Mouse (Mus musculus) CH12.LX (cell line): ENCODE data around the gene Dclk2. TPM values are rescaled to one million over a fixed set of nuclear protein-coding genes. Genes with fewer than 3 reads are reported as not detected.

Source experiments
- DNase-seq: peaks from one replicate; pipeline ENCODE4 v3.0.0-alpha.2; 2013; ENCODE audit errors: extremely low read depth
- H3K27ac ChIP-seq: 2 replicates; pipeline ENCODE4 v1.5.1; 2012; ENCODE audit warnings: low read depth, mild to moderate bottlenecking, control low read depth, moderate library complexity; ENCODE audit not compliant: insufficient read depth
- H3K27me3 ChIP-seq: replicated peaks from 2 replicates; pipeline ENCODE3; 2012; ENCODE audit warnings: inconsistent platforms
- H3K36me3 ChIP-seq, 2 experiments: replicated peaks in 1 of 2; 2 replicates each; pipeline versions ENCODE3 to v1.6.1; 2012; ENCODE audit warnings: inconsistent platforms in 1 of 2, low read length in 1 of 2, mild to moderate bottlenecking in 1 of 2, mixed read lengths in 1 of 2, moderate library complexity in 1 of 2; ENCODE audit not compliant: control insufficient read depth in 1 of 2, insufficient read depth in 1 of 2
- H3K4me1 ChIP-seq, 2 experiments: 2 replicates each; pipeline ENCODE4 v1.6.1; 2012; ENCODE audit warnings: inconsistent platforms in 1 of 2, moderate library complexity in 1 of 2; ENCODE audit not compliant: insufficient read depth in 2 of 2, control insufficient read depth in 1 of 2
- H3K4me2 ChIP-seq: 2 replicates; pipeline ENCODE4 v1.6.1; 2012; ENCODE audit warnings: low read depth, mild to moderate bottlenecking, control low read depth; ENCODE audit not compliant: poor library complexity, insufficient read depth, severe bottlenecking
- H3K4me3 ChIP-seq, 3 experiments: fragments of 150-350 bp in 1 of 3; sonication (generic) in 1 of 3; replicated peaks in 1 of 3; 2 replicates each; pipeline versions ENCODE3 to v1.5.1; 2011 to 2012; ENCODE audit warnings: low read depth in 2 of 3, low read length in 2 of 3, mild to moderate bottlenecking in 2 of 3, moderate library complexity in 2 of 3, control low read depth in 1 of 3, improper control_type of control experiment in 1 of 3, inconsistent platforms in 1 of 3, mixed read lengths in 1 of 3; ENCODE audit not compliant: poor library complexity in 1 of 3
- H3K79me2 ChIP-seq: replicated peaks from 2 replicates; pipeline ENCODE4 v1.6.1; 2012; ENCODE audit warnings: mild to moderate bottlenecking, moderate library complexity; ENCODE audit not compliant: control insufficient read depth, poor library complexity, insufficient read depth, severe bottlenecking; ENCODE audit errors: extremely low read depth
- H3K9ac ChIP-seq: 2 replicates; pipeline ENCODE4 v1.6.1; 2012; ENCODE audit warnings: low read depth, mild to moderate bottlenecking, control low read depth, moderate library complexity; ENCODE audit not compliant: insufficient read depth
- H3K9me3 ChIP-seq: replicated peaks from 2 replicates; pipeline ENCODE3; 2012; ENCODE audit warnings: low read length, inconsistent platforms, mixed read lengths
- BHLHE40 ChIP-seq: IDR thresholded peaks from 2 replicates; pipeline ENCODE4 v1.6.1; 2011; ENCODE audit warnings: mild to moderate bottlenecking, low read depth, low read length, improper control_type of control experiment
- CHD2 ChIP-seq: IDR thresholded peaks from 2 replicates; pipeline ENCODE4 v1.6.1; 2011; ENCODE audit warnings: low read length, improper control_type of control experiment
- CTCF ChIP-seq, 2 experiments: IDR thresholded peaks in 1 of 2; conservative IDR thresholded peaks in 1 of 2; 2 replicates each; pipeline ENCODE4 v1.5.1; 2011 to 2012; ENCODE audit warnings: low read depth in 2 of 2, low read length in 2 of 2, improper control_type of control experiment in 1 of 2, inconsistent platforms in 1 of 2, mild to moderate bottlenecking in 1 of 2, moderate library complexity in 1 of 2
- E2F4 ChIP-seq: IDR thresholded peaks from 2 replicates; pipeline ENCODE4 v1.6.1; 2011; ENCODE audit warnings: low read depth, low read length, improper control_type of control experiment; ENCODE audit not compliant: insufficient replicate concordance
- ELF1 ChIP-seq: IDR thresholded peaks from 2 replicates; pipeline ENCODE4 v1.6.1; 2014; ENCODE audit warnings: low read depth, mild to moderate bottlenecking, inconsistent platforms, low read length, improper control_type of control experiment
- ETS1 ChIP-seq: conservative IDR thresholded peaks from 2 replicates; pipeline ENCODE4 v1.6.1; 2012; ENCODE audit warnings: low read depth, mild to moderate bottlenecking, inconsistent platforms, low read length, improper control_type of control experiment, moderate library complexity
- GABPA ChIP-seq: IDR thresholded peaks from 2 replicates; pipeline ENCODE4 v1.6.1; 2012; ENCODE audit warnings: low read depth, low read length, improper control_type of control experiment, inconsistent platforms; ENCODE audit not compliant: insufficient replicate concordance
- HCFC1 ChIP-seq: IDR thresholded peaks from 2 replicates; pipeline ENCODE4 v1.6.1; 2012; ENCODE audit warnings: low read depth, mild to moderate bottlenecking, inconsistent platforms, low read length, improper control_type of control experiment
- IRF4 ChIP-seq: IDR thresholded peaks from 2 replicates; pipeline ENCODE4 v1.6.1; 2014; ENCODE audit warnings: low read depth, mild to moderate bottlenecking, inconsistent platforms, low read length, improper control_type of control experiment
- JUN ChIP-seq: IDR thresholded peaks from 2 replicates; pipeline ENCODE4 v1.6.1; 2011; ENCODE audit warnings: low read depth, mild to moderate bottlenecking, low read length, improper control_type of control experiment, moderate library complexity; ENCODE audit not compliant: insufficient read depth
- KAT2A ChIP-seq: IDR thresholded peaks from 2 replicates; pipeline ENCODE4 v1.6.1; 2012; ENCODE audit warnings: low read length, improper control_type of control experiment, inconsistent platforms; ENCODE audit not compliant: insufficient replicate concordance
- MEF2A ChIP-seq: IDR thresholded peaks from 2 replicates; pipeline ENCODE4 v1.6.1; 2014; ENCODE audit warnings: low read depth, mild to moderate bottlenecking, inconsistent platforms, low read length, improper control_type of control experiment, borderline replicate concordance
- MYC ChIP-seq: IDR thresholded peaks from 2 replicates; pipeline ENCODE4 v1.6.1; 2011; ENCODE audit warnings: low read depth, mild to moderate bottlenecking, improper control_type of control experiment, low read length
- NELFE ChIP-seq: IDR thresholded peaks from 2 replicates; pipeline ENCODE4 v1.6.1; 2011; ENCODE audit warnings: low read depth, low read length, improper control_type of control experiment
- PAX5 ChIP-seq: IDR thresholded peaks from 2 replicates; pipeline ENCODE4 v1.6.1; 2012; ENCODE audit warnings: low read length, inconsistent platforms, mixed read lengths
- POLR2A ChIP-seq: IDR thresholded peaks from 2 replicates; pipeline ENCODE4 v1.6.1; 2011; ENCODE audit warnings: low read depth, mild to moderate bottlenecking, improper control_type of control experiment, low read length
- POLR2AphosphoS2 ChIP-seq: IDR thresholded peaks from 2 replicates; pipeline ENCODE4 v1.6.1; 2011; ENCODE audit warnings: low read depth, low read length, improper control_type of control experiment
- RAD21 ChIP-seq: IDR thresholded peaks from 2 replicates; pipeline ENCODE4 v1.6.1; 2011; ENCODE audit warnings: low read depth, mild to moderate bottlenecking, low read length, improper control_type of control experiment, moderate library complexity
- RCOR1 ChIP-seq: conservative IDR thresholded peaks from 2 replicates; pipeline ENCODE4 v1.6.1; 2012; ENCODE audit warnings: low read depth, mild to moderate bottlenecking, inconsistent platforms, low read length, improper control_type of control experiment
- SIN3A ChIP-seq: IDR thresholded peaks from 2 replicates; pipeline ENCODE4 v1.6.1; 2012; ENCODE audit warnings: low read length, improper control_type of control experiment, inconsistent platforms
- SMC3 ChIP-seq: IDR thresholded peaks from 2 replicates; pipeline ENCODE4 v1.6.1; 2011; ENCODE audit warnings: low read depth, low read length, improper control_type of control experiment
- ZKSCAN1 ChIP-seq: IDR thresholded peaks from 2 replicates; pipeline ENCODE4 v1.6.1; 2012; ENCODE audit warnings: low read depth, inconsistent platforms, low read length, improper control_type of control experiment, borderline replicate concordance
- ZMIZ1 ChIP-seq: IDR thresholded peaks from 2 replicates; pipeline ENCODE4 v1.6.1; 2012; ENCODE audit warnings: low read depth, mild to moderate bottlenecking, inconsistent platforms, low read length, improper control_type of control experiment
- dilution Hi-C: fragments of 300-500 bp; cut with MboI; formaldehyde crosslinking; loops from 2 replicates; pipeline ENCODE4 v1.14.3; 2020; ENCODE audit warnings: low sequenced_read_pairs; ENCODE audit not compliant: extremely low pct_unique_long_range_greater_than_20kb, extremely low pct_ligation_motif_present
- in situ Hi-C: fragments of 300-500 bp; cut with MboI; formaldehyde crosslinking; loops from 3 replicates; pipeline ENCODE4 v1.14.3; 2019; ENCODE audit warnings: low sequenced_read_pairs, low pct_ligation_motif_present, low pct_unique_long_range_greater_than_20kb, mixed read lengths
- polyA plus RNA-seq: library from polyadenylated mRNA; unstranded; fragments of >175 nt; gene quantifications from 2 replicates; pipeline ENCODE4 v1.2.1, GENCODE M21; 2012; ENCODE audit warnings: low read depth; ENCODE audit not compliant: insufficient read length
- total RNA-seq, 2 experiments: library from RNA; depleted of rRNA; stranded (reverse); fragments of 300-350 nt in 1 of 2; fragments of >200 nt in 1 of 2; gene quantifications; 2 replicates each; pipeline ENCODE4 v1.2.3; 2012 to 2014

The Dclk2 gene
- total and polyA plus RNA-seq, 3 experiments, result 0.93 to 2.0 (median 1.0) TPM

GRCm38 (mm10) chr3:86820344-86820743, 100.3 kb downstream of the Dclk2 start:
- dilution Hi-C loops, result no loop called here
- H3K9me3 ChIP-seq, result no peaks in the 10 kb centered on the region
- no peak overlapping the region for H3K27ac ChIP-seq
- no peak overlapping the region for H3K4me2 ChIP-seq
- no peak for DNase-seq
- H3K4me3 ChIP-seq, result no peak overlapping the region
- no peak for TF ChIP-seq POLR2AphosphoS2
- TF ChIP-seq BHLHE40, result no peak
- no peak for TF ChIP-seq ZKSCAN1
- no peak for TF ChIP-seq CTCF (conservative IDR thresholded peaks at IDR 0.05 in 1 of 2, IDR thresholded peaks at IDR 0.05 in 1 of 2; ENCODE audit: low read depth in 2 of 2, low read length in 2 of 2)
- TF ChIP-seq MEF2A, result no peak
- no peak for TF ChIP-seq PAX5
- TF ChIP-seq E2F4, result no peak
- TF ChIP-seq IRF4, result no peak
- no peak for TF ChIP-seq CHD2
- no peak for TF ChIP-seq MYC
- no peak for TF ChIP-seq KAT2A
- no peak for TF ChIP-seq ZMIZ1
- TF ChIP-seq NELFE, result no peak
- TF ChIP-seq SIN3A, result no peak
- TF ChIP-seq POLR2A, result no peak
- no peak for TF ChIP-seq ETS1
- no peak for TF ChIP-seq HCFC1
- no peak for TF ChIP-seq SMC3
- TF ChIP-seq RCOR1, result no peak
- TF ChIP-seq RAD21, result no peak
- no peaks in the 10 kb centered on the region for H3K27me3 ChIP-seq
- H3K9ac ChIP-seq, result no peak overlapping the region
- in situ Hi-C loops, result no loop called here
- no peaks in the 10 kb centered on the region for H3K36me3 ChIP-seq
- no peaks in the 10 kb centered on the region for H3K79me2 ChIP-seq
- peaks cover 5 to 6% of the 10 kb centered on the region in 2 experiments for H3K4me1 ChIP-seq

GRCm38 (mm10) chr3:86819372-86819771, 101.3 kb downstream of the Dclk2 start:
- dilution Hi-C loops (no loop called here), in situ Hi-C loops (no loop called here)
- Histone ChIP-seq H3K4me1 (peaks cover 4 to 5% of the 10 kb centered on the region in 2 experiments; a peak in 3 of 4 replicates), H3K4me2 (no peak overlapping the region), H3K27me3 (no peaks in the 10 kb centered on the region), H3K4me3 (no peak overlapping the region), H3K27ac (no peak overlapping the region), H3K36me3 (no peaks in the 10 kb centered on the region), H3K9me3 (no peaks in the 10 kb centered on the region), H3K79me2 (no peaks in the 10 kb centered on the region), H3K9ac (no peak overlapping the region)
- TF ChIP-seq ELF1 (no peak), POLR2A (no peak), GABPA (no peak), ZKSCAN1 (no peak), PAX5 (no peak), JUN (no peak), SIN3A (no peak)
- DNase-seq, result no peak
